Mouse (Mus musculus) hindlimb bud, embryonic 11.5 days (tissue): ENCODE results near the gene Apeh.

Experiments
- DNase-seq: peaks from one replicate; pipeline ENCODE4 v3.0.0-alpha.2; 2012; ENCODE audit warnings: low read depth, low spot score; ENCODE audit errors: extremely low spot score

The Apeh gene

DNA sequence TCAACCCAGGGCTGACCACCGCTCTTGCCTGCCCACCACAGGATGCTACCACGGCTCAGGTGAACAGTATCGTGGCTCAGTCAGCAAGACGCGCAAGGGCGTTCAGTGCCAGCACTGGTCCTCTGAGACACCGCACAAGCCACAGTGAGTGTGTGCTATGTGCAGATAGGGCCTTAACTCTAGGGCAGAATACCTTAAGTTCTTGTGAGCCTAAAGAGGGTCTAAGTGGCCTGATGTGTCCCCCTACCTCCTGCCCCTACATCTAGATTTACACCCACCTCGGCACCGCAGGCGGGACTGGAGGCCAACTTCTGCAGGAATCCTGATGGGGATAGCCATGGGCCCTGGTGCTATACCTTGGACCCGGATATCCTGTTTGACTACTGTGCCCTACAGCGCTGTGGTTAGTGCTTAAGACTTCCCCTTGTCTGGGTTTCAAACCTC lies 11.4 kb downstream of the Apeh start, which contains the start of gene Rnf123:
TSS of gene Rnf123 (minus strand) at position 359 of the 444 bp plus-strand sequence.
- DNase-seq: no peak

DNA sequence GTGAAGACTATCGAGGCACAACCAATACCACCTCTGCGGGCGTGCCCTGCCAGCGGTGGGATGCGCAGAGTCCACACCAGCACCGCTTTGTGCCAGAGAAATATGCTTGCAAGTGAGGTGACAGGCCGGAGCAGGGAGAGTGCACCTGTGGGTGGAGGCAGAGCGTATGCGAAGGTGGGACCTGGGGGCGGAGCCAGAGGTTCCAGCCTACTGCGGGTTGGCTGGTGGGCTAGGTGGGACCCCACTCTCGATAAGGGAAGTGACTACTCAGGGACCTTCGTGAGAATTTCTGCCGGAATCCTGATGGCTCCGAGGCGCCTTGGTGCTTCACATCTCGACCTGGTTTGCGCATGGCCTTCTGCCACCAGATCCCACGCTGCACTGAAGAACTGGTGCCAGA lies 11.9 kb downstream of the Apeh start:
- DNase-seq: no peak

DNA sequence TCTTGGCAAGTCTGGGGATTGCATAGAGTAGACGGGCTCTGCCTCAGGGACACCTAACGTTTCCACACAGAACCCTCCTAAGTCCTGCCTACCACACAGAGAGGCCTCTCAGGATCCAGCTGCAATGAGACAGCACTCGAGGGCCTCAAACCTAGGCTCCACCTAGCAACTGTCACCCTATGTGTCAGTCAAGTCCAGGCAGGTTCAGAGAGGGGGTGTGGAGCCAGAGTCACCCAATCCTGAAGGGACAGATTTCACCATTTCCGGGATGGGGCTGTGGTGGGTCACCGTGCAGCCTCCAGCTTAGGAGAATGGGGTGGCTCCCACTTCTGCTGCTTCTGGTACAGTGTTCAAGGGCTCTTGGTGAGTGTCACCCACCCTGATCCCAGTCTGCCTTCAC lies 14.2 kb downstream of the Apeh start, which contains the start of gene Mst1:
TSS of gene Mst1 (plus strand) at position 269 of the 400 bp plus-strand sequence.
- no peak for DNase-seq

DNA sequence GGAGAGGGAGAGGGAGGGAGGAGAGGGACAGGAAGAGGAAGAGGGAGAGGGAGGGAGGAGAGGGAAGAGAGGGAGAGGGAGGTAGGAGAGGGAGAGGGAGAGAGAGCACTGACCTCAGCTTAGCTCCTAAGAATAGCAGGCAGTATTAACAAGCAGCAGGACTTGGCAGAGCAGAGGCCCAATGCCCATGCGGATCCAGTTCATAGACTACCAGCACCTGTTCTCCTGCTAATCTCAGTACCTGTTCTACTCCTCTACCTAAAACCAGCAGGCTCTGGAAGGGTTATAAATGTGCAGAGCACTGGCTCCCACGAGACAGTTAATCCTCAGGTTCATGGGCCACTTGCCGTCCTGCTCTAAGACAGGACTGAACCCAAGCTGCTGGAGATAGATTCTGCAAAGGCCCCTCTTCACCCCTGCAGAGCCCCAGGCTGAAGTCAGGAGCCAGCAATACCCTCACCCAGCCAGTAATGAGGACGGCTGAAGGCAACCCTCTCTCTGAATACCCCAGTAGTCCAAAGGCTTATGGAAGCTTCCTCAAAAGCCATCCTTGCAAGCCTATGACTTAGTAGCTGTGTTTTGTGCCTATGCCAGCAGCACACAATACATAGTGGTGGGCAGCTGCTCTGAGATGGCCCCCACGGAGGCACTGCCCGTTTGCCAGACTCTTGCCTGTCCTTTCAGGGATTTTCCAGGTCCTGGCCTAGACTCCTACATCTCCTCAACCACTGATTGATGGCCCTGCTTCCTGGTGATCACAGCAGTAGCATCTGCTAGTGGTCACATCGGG lies 21.1 kb downstream of the Apeh start:
- DNase-seq: no peak

DNA sequence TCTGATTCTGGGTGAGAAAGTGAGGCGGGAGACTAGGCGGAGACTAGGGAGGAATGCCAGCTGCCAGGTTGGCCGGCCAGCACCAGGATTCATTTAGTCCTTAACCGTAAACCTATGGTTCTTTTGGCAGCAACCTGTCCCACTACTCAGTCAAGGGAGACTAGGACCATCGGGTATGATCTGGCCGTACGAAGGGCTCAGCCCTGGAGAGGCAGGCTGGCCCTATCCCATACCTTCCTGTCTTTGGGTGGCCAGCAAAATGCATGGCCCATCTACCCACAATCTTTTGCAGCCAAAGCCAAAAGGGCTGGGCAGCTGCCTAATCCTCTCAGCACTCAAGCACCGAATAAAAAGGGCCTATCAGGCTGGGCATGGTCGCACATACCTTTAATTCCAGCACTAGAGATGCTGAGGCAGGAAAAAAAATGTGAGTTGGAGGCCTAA lies 21.9 kb downstream of the Apeh start:
- DNase-seq: no peak

DNA sequence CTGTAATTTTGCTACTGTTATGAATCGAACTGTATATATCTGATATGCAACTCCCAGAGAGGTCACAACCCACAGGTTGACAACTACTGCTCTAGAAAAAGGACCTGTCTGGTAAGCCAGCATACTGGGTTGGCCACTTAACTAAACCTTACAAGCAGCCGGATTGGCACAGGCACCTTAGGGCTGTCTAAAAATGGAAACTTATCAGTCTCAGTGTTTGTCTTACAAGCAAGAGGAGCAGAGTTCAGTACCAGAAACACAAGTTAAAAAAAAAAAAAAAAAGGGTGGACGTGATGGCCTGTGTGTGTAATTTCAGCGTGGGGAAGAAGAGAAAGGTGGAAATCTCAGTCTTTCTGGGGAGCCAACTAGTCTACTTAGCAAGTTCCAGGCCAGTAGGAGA lies 22.6 kb downstream of the Apeh start:
- DNase-seq: no peak

DNA sequence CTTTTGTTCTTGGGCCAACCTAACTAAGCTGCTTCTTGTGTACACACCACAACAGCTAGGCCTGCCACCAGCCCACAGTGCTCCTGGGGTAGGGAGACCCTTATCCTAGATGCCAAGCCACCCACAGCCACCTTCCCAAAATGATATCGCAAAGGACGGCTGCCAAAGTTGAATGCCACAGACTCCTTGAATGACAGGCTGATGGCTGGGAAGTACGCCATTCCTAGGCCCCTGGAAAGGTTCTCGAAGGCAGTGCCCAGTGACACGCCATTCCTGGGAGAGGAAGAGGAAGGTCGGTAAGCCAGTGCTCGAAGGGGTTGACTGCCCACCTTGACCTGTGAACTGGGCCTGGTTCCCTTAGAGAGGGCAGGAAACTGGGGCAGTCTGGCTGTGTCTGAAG lies 24.9 kb downstream of the Apeh start:
- DNase-seq: no peak

DNA sequence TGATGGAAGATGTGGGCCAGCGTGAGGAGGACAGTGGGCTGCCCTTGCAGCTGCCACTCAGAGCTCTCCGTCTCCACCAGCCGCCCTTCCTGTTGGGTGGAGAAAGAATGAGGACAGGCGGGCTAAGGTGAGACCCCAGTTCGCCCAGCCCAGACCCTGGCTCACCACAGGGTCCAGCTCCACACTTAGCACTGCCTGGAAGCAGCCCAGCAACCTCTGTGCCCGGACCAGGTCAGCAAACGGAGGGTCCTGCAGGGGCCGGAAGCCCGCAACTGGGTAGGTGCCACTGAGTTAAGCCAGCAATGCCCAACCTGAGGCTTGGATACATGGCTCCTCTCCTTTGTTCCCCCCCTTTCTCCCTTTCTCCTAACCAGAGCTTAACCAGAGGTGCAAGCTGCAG lies 25.4 kb downstream of the Apeh start:
- DNase-seq: no peak

DNA sequence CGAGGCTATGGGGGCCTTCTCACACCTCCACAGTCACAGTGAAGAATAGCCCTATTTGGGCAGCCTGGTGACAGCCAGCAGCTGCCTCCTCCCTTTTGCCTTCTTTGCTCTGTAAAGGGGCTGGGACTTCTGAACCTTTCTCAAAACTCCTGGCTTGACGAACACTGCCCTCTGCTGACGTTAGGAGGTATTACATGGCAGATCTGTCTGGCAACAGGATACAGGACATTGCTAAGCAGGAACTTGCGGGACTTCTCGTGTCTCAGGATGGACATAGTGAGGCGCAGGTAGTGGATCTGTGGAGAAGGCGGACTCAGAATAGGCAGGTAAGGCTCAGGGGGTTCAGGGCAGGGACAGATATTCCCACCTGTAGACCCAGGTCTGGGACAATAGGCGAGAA lies 26.5 kb downstream of the Apeh start:
- peak; percentile 86 for DNase-seq

DNA sequence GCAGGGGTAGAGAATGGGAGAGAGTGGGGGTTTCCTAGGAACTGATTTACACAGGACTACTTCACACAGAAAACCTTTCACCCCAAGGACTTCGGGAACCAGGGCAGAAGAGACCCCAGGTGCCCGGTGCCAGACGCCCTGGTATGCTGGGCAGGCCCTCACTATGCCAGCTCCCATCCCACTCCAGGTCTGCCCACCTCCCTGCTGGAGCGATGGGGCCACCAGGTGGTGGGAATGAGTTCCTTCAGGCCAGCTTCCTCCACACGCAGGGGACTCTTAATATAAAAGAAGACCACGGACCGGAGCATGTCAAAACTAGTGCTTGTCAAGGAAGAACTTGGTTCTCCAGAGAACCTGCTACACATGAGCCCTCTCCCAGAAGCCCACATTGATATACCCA lies 27.2 kb downstream of the Apeh start:
- no peak for DNase-seq

DNA sequence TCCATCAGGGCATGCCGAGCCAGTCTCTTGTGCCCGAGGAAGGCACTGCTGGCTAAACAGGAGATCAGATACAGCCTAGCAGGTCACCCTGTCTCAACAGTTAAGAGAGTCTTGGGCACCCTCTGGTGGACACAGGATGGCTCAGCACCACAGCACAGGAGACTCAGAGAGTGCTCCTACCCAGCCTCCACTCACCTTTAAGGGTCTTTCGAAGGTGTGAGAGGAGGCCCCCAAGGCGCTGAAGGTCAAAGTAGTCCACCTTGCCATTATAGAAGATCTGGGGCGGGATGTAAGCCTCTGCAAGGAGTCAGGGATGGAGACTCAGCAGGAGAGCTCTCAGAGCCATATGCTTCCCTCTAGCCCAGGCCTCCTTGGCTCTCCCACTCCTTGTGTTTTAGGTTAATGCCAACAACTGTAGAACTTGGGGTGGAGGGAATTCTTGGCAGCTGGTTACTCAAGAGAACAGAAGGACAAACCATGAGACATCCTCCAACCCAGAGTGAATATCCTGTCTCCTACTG lies 28.9 kb downstream of the Apeh start:
- DNase-seq: no peak

DNA sequence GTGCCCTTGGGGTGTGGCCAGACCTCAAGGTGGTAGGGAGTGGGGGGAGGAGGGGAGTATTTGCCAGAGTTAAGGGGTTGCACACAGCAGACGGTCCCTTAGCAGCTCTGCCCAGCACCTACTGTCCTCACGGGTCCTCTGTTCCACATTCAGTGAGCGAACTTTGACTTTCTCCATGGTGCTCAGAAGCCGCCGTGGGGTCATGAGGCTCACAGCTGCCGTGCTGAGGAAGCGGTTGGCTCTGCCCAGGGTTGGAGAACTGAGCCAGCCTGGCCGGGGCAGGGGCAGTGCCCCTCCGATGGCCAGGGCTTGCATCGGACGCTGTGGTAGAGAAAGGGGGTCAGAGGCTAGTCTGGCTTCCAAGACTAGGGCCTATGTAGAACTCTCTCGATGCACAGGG lies 31.0 kb downstream of the Apeh start:
- DNase-seq: no peak

DNA sequence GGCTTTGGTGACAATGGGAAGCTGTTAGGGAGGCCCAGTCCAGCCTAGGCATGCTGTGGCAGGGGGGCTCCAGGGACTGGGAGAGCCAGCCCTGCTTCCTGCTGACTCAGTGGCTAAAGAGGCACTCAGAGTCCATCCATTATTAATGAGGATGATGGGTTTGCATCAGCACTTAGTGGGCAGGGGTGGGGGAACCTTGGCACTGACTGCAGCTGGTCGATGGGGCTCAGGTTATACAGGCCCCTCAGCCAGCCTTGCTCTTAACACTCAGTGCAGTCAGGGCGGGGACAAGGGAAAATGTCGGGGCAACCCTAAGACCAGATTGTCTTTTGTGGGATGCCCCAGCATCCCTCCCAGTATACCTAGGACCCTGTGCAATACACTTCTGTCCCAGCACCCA lies 32.3 kb downstream of the Apeh start:
- DNase-seq: no peak

DNA sequence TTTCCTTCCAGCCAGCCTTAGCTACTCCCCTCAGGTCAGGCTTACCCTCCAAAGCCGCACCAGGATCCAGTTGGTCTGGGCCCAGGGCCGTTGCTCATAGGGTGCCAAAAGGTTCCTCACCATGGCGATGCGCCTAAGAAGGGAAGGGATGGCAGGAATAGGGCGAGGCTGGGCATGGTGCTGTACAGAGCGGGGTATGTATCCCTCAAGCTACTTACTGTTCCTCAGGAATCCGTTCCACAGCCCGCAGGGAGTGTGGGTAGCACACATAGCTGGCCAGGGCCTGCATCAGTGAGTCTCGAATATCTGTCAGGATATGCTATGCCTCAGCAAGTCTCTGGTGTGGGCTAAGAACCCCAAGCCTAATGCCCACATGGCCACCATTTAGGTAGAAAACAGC lies 36.1 kb downstream of the Apeh start:
- no peak for DNase-seq

DNA sequence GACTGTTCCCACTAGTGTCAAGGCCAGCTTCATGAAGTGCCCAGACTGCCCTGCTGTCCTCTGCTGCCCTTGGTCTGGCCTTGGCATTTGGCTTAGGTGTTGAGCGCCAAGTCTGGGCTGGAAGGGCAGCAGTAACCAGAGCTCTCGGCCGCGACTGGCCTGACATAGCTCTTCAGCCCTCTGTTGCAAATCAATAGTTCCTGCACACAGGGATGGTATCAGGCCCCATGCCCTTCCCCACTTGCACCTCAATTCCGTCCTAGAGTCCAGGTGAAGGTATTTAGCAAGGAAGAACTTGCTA lies 37.2 kb downstream of the Apeh start:
- no peak for DNase-seq

DNA sequence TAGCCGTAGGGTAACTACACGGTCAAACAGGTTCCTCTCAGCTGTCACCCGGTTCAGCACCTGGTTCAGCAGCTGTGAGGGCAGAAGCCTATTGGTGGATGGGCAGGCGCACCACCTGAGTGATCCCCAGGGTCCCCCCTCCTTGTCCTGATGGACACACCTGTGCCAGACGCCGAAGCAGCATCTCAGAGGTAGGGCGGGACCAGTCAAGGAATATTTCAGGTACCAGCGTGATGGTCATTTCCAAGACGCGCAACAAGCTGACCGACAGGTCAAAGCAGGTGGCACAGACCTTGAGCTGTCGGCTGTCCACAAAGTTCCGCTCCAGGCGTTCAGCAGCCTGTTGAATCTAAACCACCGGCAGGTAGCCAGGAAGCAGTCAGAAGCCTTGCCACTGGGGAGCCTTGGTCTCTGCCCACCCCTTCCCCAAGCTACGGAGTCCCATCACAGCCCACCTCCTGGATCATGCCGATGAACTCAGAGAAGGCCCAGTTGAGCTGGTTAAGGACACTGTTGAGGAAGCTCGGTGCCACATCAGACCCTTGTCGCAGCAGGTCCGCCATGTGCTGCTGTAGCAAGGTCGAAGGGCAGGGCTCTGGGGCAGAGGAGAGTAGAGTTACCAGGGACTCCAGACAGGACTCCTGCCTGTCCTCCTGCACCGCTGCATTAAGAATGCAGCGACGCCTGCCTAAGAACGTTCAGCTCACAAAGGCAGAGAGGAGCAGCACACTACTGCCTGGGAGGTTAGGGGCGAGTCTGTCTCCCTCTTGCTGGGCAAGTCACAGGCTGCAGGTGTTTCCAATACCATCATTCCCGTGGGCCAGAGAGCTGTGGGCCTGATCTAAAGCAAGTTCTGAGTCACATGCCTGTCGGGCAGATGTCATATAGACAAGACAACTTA lies 37.8 kb downstream of the Apeh start:
- no peak for DNase-seq

DNA sequence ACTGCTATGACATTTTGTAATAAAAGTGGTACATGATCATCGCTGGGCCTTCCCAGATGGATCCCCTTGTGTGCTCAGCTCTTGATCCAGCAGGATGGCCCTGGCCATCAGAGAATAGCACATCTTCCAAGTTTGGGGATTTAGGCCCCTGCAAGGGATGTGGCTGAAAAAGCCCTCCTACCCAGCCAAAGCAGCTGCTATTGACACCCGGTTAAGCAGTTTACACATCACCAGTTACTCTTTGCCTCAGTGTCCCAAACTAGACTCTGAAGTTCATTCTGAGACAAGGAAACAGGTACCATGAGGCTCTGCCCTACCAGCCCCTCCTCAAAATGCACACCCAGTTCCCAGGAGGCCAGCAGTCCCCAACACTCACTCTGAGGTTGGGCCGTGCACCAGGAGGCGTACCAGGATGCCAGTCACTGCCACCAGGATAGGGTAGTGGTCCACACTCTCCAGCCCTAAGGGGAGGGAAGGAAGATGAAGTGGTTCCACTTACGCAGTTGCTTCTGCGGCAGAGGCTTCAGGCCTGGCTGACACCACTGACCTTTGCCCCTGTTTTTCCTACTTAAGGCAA lies 38.7 kb downstream of the Apeh start:
- DNase-seq: no peak

DNA sequence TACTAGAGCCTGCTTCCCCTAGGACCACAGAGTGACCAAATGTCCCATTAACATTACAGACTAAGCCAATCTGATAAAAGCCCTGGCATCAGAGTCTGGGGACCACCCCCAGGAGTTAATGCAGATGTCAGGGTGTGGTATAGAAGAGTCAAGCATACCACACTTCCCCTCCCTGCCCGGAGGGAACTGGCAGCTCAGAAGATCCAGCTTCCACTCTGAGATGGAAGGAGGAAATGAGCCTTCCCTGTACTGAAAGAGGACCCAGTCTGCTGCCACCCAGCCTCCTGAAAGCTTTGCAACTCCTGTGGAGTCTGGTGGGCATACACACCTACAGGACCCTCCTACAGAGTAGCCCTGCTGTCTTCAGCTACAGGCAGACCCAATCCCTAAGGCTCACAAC lies 39.3 kb downstream of the Apeh start:
- DNase-seq: no peak

DNA sequence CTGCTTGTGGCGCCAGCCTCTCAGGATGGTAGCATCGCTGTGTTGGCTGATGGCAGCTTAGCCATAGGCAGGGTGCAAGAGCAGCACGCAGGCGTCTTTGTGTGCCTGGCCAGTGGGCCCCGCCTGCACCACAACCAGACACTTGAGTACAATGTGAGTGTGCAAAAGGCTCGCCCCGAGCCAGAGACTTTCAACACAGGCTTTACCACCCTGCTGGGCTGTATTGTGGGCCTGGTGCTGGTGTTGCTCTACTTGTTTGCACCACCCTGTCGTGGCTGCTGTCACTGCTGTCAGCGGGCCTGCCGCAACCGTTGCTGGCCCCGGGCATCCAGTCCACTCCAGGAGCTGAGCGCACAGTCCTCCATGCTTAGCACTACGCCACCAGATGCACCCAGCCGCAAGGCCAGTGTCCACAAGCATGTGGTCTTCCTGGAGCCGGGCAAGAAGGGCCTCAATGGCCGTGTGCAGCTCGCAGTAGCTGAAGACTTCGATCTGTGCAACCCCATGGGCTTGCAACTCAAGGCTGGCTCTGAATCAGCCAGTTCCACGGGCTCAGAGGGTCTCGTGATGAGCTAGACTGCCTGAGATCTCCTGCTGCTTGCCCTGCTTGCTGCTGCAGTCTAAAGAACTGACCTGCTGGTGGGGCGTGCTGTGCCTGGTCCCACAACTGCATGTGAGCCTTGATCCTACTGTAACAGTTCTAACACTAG lies 39.9 kb downstream of the Apeh start:
- DNase-seq: no peak

DNA sequence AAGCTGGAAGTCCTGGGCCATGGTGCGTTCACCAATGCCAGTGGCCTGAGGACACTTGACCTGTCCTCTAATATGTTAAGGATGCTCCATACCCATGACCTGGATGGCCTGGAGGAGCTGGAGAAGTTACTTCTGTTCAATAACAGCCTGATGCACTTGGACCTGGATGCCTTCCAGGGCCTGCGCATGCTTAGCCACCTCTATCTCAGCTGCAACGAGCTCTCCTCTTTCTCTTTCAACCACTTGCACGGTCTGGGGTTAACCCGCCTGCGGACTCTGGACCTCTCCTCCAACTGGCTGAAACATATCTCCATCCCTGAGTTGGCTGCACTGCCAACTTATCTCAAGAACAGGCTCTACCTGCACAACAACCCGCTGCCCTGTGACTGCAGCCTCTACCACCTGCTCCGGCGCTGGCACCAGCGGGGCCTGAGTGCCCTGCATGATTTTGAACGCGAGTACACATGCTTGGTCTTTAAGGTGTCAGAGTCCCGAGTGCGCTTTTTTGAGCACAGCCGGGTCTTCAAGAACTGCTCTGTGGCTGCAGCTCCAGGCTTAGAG lies 40.7 kb downstream of the Apeh start:
- no peak for DNase-seq
